Mouse (Mus musculus) MEL (cell line): ENCODE results near the gene Ddx21.

Source experiments
- GABPA ChIP-seq: IDR thresholded peaks from 2 replicates; pipeline ENCODE4 v1.6.1; 2012; ENCODE audit warnings: low read depth, mild to moderate bottlenecking, inconsistent platforms, low read length, improper control_type of control experiment, moderate library complexity
- ZKSCAN1 ChIP-seq: IDR thresholded peaks from 2 replicates; pipeline ENCODE4 v1.6.1; 2012; ENCODE audit warnings: low read depth, mild to moderate bottlenecking, inconsistent platforms, low read length, improper control_type of control experiment, moderate library complexity

GRCm38 (mm10) chr10:62542507-62542906 lies 59.6 kb downstream of the Ddx21 start:
- no peak for TF ChIP-seq GABPA
- TF ChIP-seq ZKSCAN1, result no peak
